Mouse (Mus musculus): ENCODE results near the gene Gpr155.

GRCm38 (mm10) chr2:73435847-73436246, 49.5 kb upstream of the Gpr155 start:
- TF ChIP-seq CTCF (IDR thresholded peaks at IDR 0.05; ENCODE audit: low read depth) (no peak), EP300 (IDR thresholded peaks at IDR 0.05; ENCODE audit: low read depth) (no peak)
